Mouse (Mus musculus) forebrain, postnatal 0 days (tissue): ENCODE results near the gene Bsn. TPM values are rescaled to one million over a fixed set of nuclear protein-coding genes. Genes with fewer than 3 reads are reported as not detected.
A peak's percentile ranks its signal among the peaks of the same experiment; 100 is the strongest.

Experiments
- ATAC-seq: fragments of 200-750 bp; cut with Nextera tagmentation; 2 replicates; pipeline ENCODE4 v1.8.0; 2017; ENCODE audit warnings: mild to moderate bottlenecking, moderate library complexity
- DNase-seq: peaks from one replicate; pipeline ENCODE4 v3.0.0-alpha.2; 2015
- H3K27ac ChIP-seq: fragments of 300-500 bp; sonication (generic); 2 replicates; pipeline ENCODE4 v1.5.1; 2014; ENCODE audit warnings: low read depth, mild to moderate bottlenecking, antibody characterized with exemption, low read length, moderate library complexity, mixed read lengths
- H3K27me3 ChIP-seq: fragments of 300-500 bp; sonication (generic); 2 replicates; pipeline ENCODE4 v1.6.1; 2014; ENCODE audit warnings: mild to moderate bottlenecking, low read length, mixed read lengths; ENCODE audit not compliant: insufficient read depth
- H3K36me3 ChIP-seq: fragments of 300-500 bp; sonication (generic); 2 replicates; pipeline ENCODE4 v1.6.1; 2014; ENCODE audit warnings: mild to moderate bottlenecking, moderate library complexity; ENCODE audit not compliant: insufficient read depth
- H3K4me1 ChIP-seq: fragments of 300-500 bp; sonication (generic); 2 replicates; pipeline ENCODE4 v1.6.1; 2014; ENCODE audit warnings: antibody characterized with exemption; ENCODE audit not compliant: insufficient read depth
- H3K4me2 ChIP-seq: fragments of 300-500 bp; sonication (generic); 2 replicates; pipeline ENCODE4 v1.6.1; 2014; ENCODE audit warnings: low read depth, mild to moderate bottlenecking, moderate library complexity
- H3K4me3 ChIP-seq: fragments of 300-500 bp; sonication (generic); 2 replicates; pipeline ENCODE4 v1.5.1; 2014; ENCODE audit warnings: low read depth, low read length, mixed read lengths
- H3K9ac ChIP-seq: fragments of 300-500 bp; sonication (generic); 2 replicates; pipeline ENCODE4 v1.6.1; 2014; ENCODE audit warnings: mild to moderate bottlenecking
- H3K9me3 ChIP-seq: fragments of 300-500 bp; sonication (generic); 2 replicates; pipeline ENCODE4 v1.6.1; 2016; ENCODE audit warnings: low read length
- CTCF ChIP-seq: sonication (generic); IDR thresholded peaks from 2 replicates; pipeline ENCODE4 v1.5.1; 2016; ENCODE audit warnings: antibody characterized with exemption, control low read depth, low read depth
- WGBS: fragments of 180-500 bp; shearing (Covaris S2); extraction: QIAGEN DNeasy Blood & Tissue Kit; methylation state at CpG from one replicate; pipeline ENCODE4 v1.1.7; 2014; 5-methylcytosine and 5-hydroxymethylcytosine counted together
- polyA plus RNA-seq: library from polyadenylated mRNA; unstranded; fragments of >200 nt; fragmentation: Nextera tagmentation; extraction: Ambion mirVana; gene quantifications from 2 replicates; pipeline ENCODE4 v1.2.1, GENCODE M21; 2015
- total RNA-seq: library from RNA; depleted of rRNA; stranded (reverse); fragments of >200 nt; gene quantifications from 2 replicates; pipeline ENCODE4 v1.2.3, GENCODE M21; 2014

Gene Bsn
- total and polyA plus RNA-seq, 2 experiments from 2014 or later = 5.5 to 34.1 TPM

- Histone ChIP-seq H3K9me3 (no peaks in the 10 kb centered on the region), H3K4me2 (no peak overlapping the region), H3K4me3 (no peak overlapping the region), H3K36me3 (no peaks in the 10 kb centered on the region), H3K9ac (no peak overlapping the region), H3K4me1 (no peaks in the 10 kb centered on the region), H3K27me3 (no peaks in the 10 kb centered on the region), H3K27ac (no peak overlapping the region)
- ATAC-seq = no peak
- 42% methylated on average over 8 of the region's 8 CpGs for WGBS
- no peak for TF ChIP-seq CTCF
- DNase-seq = no peak
These were observed 25.0 kb downstream of the Bsn start for GRCm38 (mm10) chr9:108165143-108165542.

- Histone ChIP-seq H3K4me1 (no peaks in the 10 kb centered on the region), H3K9me3 (no peaks in the 10 kb centered on the region), H3K4me3 (no peak overlapping the region), H3K4me2 (no peak overlapping the region), H3K36me3 (no peaks in the 10 kb centered on the region), H3K27me3 (no peaks in the 10 kb centered on the region), H3K9ac (no peak overlapping the region), H3K27ac (no peak overlapping the region)
- TF ChIP-seq CTCF = no peak
- no peak for ATAC-seq
- DNase-seq = no peak
- WGBS = 74% methylated on average over 16 of the region's 16 CpGs
These were observed 26.4 kb downstream of the Bsn start for GRCm38 (mm10) chr9:108163646-108164284.

- ATAC-seq (no peak), DNase-seq (no peak)
- Histone ChIP-seq H3K36me3 (no peaks in the 10 kb centered on the region), H3K27ac (0 out of 2 replicates have a peak overlapping the region, but pooled peaks have one; percentile 15), H3K4me2 (no peak overlapping the region), H3K9ac (no peak overlapping the region), H3K4me1 (no peaks in the 10 kb centered on the region; the same call in 1 of the 2 replicates), H3K27me3 (no peaks in the 10 kb centered on the region), H3K9me3 (no peaks in the 10 kb centered on the region), H3K4me3 (no peak overlapping the region)
- WGBS = 65% methylated on average over 7 of the region's 7 CpGs
- no peak for TF ChIP-seq CTCF
These were observed 32.3 kb downstream of the Bsn start for GRCm38 (mm10) chr9:108157891-108158290.

- Histone ChIP-seq H3K4me3 (no peak overlapping the region), H3K4me2 (no peak overlapping the region), H3K27ac (0 out of 2 replicates have a peak overlapping the region, but pooled peaks have one; percentile 15), H3K9ac (no peak overlapping the region), H3K36me3 (no peaks in the 10 kb centered on the region), H3K27me3 (no peaks in the 10 kb centered on the region), H3K9me3 (no peaks in the 10 kb centered on the region), H3K4me1 (no peaks in the 10 kb centered on the region; the same call in 1 of the 2 replicates)
- TF ChIP-seq CTCF = no peak
- WGBS = 74% methylated on average over 6 of the region's 6 CpGs
- no peak for DNase-seq
- no peak for ATAC-seq
These were observed 32.7 kb downstream of the Bsn start for GRCm38 (mm10) chr9:108157451-108157850.

GRCm38 (mm10) chr9:108156786-108157185 lies 33.4 kb downstream of the Bsn start:
- Histone ChIP-seq H3K9me3 (no peaks in the 10 kb centered on the region), H3K36me3 (no peaks in the 10 kb centered on the region), H3K4me2 (no peak overlapping the region), H3K27me3 (no peaks in the 10 kb centered on the region), H3K27ac (no peak overlapping the region), H3K4me1 (no peaks in the 10 kb centered on the region; the same call in 1 of the 2 replicates), H3K4me3 (no peak overlapping the region), H3K9ac (no peak overlapping the region)
- 87% methylated on average over 5 of the region's 5 CpGs for WGBS
- no peak for TF ChIP-seq CTCF
- DNase-seq (no peak), ATAC-seq (no peak)

GRCm38 (mm10) chr9:108154814-108155213 lies 35.4 kb downstream of the Bsn start:
- Histone ChIP-seq H3K36me3 (no peaks in the 10 kb centered on the region), H3K27me3 (no peaks in the 10 kb centered on the region), H3K4me3 (no peak overlapping the region), H3K4me2 (no peak overlapping the region), H3K9ac (no peak overlapping the region), H3K9me3 (no peaks in the 10 kb centered on the region), H3K4me1 (no peaks in the 10 kb centered on the region; the same call in 1 of the 2 replicates), H3K27ac (no peak overlapping the region)
- TF ChIP-seq CTCF = no peak
- DNase-seq (no peak), ATAC-seq (no peak)
- 85% methylated on average over 12 of the region's 12 CpGs for WGBS

- H3K9me3 ChIP-seq = no peaks in the 10 kb centered on the region
- H3K4me3 ChIP-seq = no peak overlapping the region
- H3K4me2 ChIP-seq = 0 out of 2 replicates have a peak overlapping the region, but pooled peaks have one; percentile 10
- 59% methylated on average over 12 of the region's 12 CpGs for WGBS
- no peak overlapping the region for H3K27ac ChIP-seq
- no peaks in the 10 kb centered on the region for H3K27me3 ChIP-seq
- no peak overlapping the region for H3K9ac ChIP-seq
- ATAC-seq = peak; percentile 42
- no peaks in the 10 kb centered on the region; the same call in 1 of the 2 replicates for H3K4me1 ChIP-seq
- H3K36me3 ChIP-seq = no peaks in the 10 kb centered on the region
- TF ChIP-seq CTCF = no peak
- peak; percentile 68 for DNase-seq
These were observed 36.4 kb downstream of the Bsn start for GRCm38 (mm10) chr9:108153516-108154448.
